Mouse (Mus musculus) kidney, adult 10 weeks (tissue): ENCODE measurements around the gene Cyb5d2. TPM values are rescaled to one million over a fixed set of nuclear protein-coding genes. Genes with fewer than 3 reads are reported as not detected.

ENCODE experiments used
- polyA plus RNA-seq: library from polyadenylated mRNA; stranded (reverse); fragments of 350-450 nt; fragmentation: Illumina TruSeq; extraction: RNeasy Lipid Tissue Mini Kit (QIAGEN cat#74804); gene quantifications from one replicate; pipeline ENCODE4 v1.2.3, GENCODE M21; 2014; ENCODE audit warnings: low read depth, low replicate concordance

The Cyb5d2 gene
- polyA plus RNA-seq = 16.9 TPM

GRCm38 (mm10) chr11:72795455-72796295, at the start of gene Cyb5d2, which contains the start of gene Zzef1:
Gene Cyb5d2, minus strand, starts transcription at chr11:72796142.
Gene Zzef1, plus strand, starts transcription at chr11:72796226.

Other genes with a start within 250 kb of the Cyb5d2 start
- gene Spns3, start 245.6 kb downstream of the Cyb5d2 start, polyA plus RNA-seq = 0.73 TPM
- gene Ube2g1, start 188.9 kb downstream of the Cyb5d2 start, polyA plus RNA-seq = 115 TPM
- 29.6 TPM for gene Ankfy1, start 106.1 kb downstream of the Cyb5d2 start, polyA plus RNA-seq
- gene Zzef1, start 84 bp upstream of the Cyb5d2 start, polyA plus RNA-seq = 11.2 TPM
- 5.0 TPM for gene Atp2a3, start 165.0 kb upstream of the Cyb5d2 start, polyA plus RNA-seq
- gene P2rx1, start 203.0 kb upstream of the Cyb5d2 start, polyA plus RNA-seq = 1.1 TPM
- gene Camkk1, start 222.9 kb upstream of the Cyb5d2 start, polyA plus RNA-seq = 0.16 TPM